Comparison of ENCODE assay signal across 1 mouse cellular context in the genomic region with DNA sequence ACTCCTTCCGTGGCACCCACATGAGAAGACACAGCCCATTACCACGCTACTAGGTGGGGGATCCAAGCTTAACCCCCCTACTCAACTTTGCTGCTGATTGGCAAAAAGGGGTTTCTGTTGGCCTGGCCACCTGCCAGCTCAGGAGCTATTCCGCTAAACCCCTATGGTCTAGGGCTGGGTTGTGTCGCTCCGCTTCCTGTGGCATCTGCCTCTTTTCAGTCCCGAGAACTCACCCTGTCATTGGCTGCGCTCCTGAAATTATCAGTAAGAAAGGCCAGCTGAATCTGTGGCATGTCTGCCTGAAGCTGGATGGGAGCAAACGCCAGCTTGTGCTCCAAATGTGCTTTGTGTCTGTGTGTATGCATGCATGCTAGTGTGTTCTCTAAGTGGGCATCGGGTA.
TF ChIP-seq lines count a peak whose summit lies in the region.

No protein-coding gene starts in this region.

TF ChIP-seq in MEL, 35 proteins besides CTCF, POLR2A, EP300 and RAD21:
- no peak for TF ChIP-seq ELF1 (IDR thresholded peaks at IDR 0.05; ENCODE audit: low read depth, low read length)
- TF ChIP-seq ETS1 (IDR thresholded peaks at IDR 0.05; ENCODE audit: low read depth, low read length), result peak; percentile 28; the same call in 1 of the 2 replicates
- TF ChIP-seq GATA1 (IDR thresholded peaks at IDR 0.05; ENCODE audit: low read depth, low read length), result no peak
